Mouse (Mus musculus): ENCODE results near the gene Pusl1.
A peak's percentile ranks its signal among the peaks of the same experiment; 100 is the strongest.

Pusl1 gene

DNA sequence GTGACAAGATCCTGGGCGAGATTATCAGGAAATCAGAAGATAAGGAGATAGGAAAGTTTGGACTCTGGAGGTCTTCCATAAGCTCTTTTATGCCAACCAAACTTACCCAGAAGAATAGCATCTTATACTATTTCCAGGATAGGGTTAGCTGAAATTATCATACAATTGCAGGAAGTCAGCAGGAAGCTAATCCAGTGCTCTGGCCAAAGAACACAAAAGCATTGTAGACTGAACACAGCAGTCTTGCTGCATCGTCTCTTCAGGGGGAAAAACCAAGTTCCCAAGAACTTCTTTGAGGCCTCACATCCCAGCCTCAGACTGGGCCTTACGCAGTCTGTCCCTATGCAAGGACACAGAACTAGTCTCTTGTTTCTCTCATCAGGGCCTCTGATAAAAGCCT lies 8.0 kb downstream of the Pusl1 start:
- no peak for DNase-seq

DNA sequence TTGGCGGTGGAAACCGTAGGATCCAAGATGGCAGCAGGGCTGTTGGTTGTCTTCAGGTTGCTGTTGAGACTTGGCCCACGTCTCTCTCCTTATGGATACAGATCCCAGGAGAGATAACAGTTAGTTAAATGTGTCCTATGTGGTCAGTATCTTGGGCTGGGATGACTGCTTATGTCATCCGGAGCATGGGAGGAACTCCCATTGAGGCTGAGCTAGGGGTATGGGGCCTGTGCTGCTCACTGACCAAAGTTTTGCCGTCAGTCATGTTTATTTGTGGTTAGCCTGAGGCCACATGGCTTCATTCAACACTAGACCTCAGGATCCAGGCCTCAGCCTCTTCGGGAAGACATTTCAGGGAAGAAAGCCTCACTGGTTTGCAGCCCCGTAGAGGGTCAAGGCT lies 20.2 kb downstream of the Pusl1 start:
- DNase-seq, result no peak

DNA sequence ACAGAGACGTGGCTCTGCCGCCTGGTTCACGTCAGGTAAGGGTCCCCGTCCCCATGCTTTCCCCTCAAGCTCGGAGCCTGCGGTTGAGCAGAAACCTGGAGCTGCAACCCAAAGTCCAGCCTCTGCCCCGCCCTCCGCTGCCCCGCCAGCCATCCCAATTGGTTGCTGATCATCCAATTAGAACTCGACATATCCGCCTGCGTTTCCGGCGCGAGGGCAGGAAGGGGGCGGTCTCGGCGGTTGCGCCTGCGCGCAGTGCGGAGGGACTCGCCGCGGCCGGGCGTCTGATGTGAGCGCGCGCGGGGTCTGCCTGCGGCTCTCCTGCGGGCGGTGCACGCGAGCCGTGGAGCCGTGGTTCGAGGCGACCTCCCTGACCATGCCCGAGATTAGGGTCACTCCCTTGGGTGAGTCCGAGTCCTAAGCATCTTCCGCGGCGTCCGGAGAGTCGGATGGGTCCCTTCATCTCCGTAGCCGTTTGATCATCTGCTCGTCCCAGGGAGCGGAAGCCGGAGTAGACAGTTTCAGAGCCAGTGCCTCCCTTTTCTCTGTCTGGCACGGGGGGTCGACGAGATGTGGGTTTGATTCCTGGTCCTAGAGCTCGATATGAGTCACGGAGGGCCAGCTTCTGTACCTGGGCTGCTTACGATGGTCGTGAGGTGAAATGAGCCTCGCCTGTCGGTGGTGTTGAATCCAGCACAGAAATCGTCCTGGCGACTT lies 22.1 kb downstream of the Pusl1 start, which contains the start of the genes Cptp and Ints11:
Gene Cptp, minus strand, starts transcription at position 124 of the 717 bp plus-strand sequence.
Gene Ints11, plus strand, starts transcription at position 230 of the 717 bp plus-strand sequence.
- DNase-seq, result peak; percentile 95

DNA sequence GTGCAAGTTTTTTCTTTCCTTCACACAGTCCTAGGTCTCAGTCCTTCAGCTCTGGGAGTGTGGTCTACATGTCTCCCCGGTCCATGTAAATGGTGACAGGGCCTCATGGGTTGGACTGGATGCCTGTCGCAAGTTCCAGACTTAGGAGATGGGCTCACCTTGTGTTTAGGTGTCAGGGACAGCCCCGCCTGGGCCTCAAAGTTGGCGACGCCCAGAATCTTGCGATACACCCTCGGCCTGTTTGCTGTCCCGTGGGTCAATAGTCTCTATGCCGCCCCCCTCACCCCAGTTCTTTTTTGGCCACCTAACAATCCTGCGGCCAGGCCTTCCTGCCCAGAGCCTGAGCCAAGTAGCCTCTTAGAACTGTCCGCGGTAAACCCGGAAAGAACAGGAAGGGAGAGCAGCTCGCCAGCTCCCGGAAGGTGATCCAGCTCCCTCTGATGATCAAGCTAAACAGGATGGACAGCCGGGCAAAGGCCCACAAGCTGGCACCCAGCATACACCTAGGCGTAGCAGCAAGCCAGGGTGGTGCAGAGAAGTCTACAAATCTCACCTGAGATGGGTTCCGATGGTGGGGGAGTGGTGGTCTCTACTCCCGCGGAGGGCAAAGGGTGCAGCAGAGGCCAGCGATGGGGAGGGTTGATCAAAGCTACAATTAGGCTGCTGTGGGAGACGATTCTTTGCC lies 22.8 kb downstream of the Pusl1 start:
- no peak for DNase-seq

DNA sequence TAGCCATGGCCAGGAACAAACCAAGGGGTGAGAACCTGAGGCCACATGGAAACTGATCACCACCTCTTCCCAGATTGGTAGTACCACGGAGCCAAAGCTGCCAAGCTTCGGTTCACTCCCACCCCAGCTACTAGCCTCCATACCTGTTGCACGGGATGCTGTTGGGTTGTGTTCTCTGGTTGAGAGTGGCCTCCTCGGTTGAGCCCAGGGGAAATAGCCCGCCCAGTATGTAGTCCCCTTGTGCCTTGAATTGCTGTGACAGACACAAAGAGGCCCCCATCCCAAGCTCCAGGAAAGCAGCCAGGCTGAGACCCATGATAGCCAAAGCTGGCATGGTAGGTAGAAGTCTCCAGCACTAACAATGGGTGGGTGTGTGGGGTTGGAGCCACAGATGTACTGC lies 28.6 kb downstream of the Pusl1 start, which contains the start of gene Tas1r3:
Gene Tas1r3, minus strand, starts transcription at position 362 of the 400 bp plus-strand sequence.
- DNase-seq, result no peak

DNA sequence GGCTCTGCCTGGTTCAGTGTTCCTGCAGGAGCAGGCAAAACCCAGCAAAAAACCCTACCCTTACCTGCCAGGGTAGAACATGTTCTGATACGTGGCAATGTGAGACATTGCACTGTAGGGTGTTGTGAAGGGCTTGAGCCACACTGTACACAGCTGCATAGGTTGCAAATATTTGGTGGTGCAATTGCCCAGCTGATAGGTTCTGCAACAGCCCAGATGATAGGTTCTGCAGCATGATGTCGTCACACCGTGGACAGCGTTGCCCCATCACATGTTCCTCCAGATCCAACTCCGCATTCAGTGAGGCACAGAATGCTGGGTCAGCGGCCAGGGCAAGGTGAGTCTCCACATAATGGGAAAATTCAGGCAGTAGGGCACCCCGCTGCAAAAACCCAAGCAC lies 29.8 kb downstream of the Pusl1 start:
- no peak for DNase-seq

DNA sequence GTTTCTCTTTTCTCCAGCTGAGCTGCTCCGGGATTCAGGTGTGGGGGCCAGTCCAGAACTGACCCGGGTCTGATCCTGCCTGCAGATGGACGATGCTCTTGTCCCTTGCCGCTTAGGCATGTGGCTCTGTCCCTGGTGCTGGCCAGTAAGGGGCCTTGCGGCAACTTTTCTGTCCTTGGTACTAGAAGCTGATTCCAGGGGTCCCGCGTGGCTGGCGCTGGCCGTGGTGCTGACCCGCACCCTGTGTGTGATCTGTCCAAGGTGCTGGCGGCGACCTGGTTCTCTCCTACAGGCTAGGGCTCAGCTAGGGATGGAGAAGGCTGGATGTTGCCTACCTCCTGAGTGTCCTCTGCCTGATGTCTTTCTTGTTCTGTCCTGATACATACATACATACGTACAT lies 32.3 kb downstream of the Pusl1 start:
- DNase-seq, result no peak

DNA sequence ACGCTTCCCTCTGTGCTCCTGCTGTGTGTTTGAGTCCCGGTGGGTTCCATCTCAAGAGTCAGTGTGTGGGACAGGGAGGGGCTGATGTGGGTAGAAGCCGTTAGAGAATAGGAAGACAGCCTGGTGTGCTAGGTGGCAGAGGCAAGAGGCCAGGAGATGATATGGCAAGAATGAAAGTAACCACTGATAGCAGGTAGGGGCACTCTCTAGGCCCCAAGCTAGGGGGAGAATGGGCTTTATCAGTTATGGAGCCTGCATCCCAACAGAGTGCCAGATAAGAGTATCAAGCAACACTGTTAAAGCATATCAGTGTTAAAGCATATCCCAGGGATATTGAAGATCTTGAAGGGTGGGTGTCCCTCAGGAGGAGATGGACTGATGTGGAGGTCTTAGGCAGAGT lies 34.7 kb downstream of the Pusl1 start:
- no peak for DNase-seq

DNA sequence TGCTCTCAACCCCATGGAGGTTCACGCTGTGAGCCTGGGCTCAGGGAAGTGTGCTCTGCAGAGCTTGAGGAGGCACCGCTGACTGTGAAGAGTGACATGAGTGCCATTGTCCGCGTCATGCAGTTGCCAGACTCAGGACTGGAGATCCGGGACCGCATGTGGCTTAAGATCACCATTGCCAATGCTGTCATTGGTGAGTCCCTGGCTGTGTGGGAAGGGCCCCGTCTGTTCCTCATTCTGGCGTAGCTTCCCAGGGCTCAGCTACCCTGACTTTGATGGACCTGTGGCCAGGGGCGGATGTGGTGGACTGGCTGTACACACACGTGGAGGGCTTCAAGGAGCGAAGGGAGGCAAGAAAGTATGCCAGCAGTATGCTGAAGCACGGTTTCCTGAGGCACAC lies 35.5 kb downstream of the Pusl1 start:
- DNase-seq, result no peak

DNA sequence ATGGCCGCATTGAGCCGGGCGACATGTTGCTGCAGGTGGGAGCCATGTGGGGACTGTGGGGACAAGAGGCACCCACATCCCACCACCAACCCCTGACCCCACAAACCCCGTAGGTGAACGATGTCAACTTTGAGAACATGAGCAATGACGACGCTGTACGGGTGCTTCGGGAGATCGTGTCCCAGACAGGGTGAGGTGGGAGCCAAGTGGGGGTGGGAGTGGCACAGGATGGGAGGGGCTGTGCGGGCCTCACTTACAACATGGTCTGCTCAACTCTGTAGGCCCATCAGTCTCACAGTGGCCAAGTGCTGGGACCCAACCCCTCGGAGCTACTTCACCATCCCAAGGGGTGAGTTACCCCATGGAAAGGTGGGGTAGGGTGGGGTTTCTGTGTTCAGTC lies 36.6 kb downstream of the Pusl1 start:
- no peak for DNase-seq

DNA sequence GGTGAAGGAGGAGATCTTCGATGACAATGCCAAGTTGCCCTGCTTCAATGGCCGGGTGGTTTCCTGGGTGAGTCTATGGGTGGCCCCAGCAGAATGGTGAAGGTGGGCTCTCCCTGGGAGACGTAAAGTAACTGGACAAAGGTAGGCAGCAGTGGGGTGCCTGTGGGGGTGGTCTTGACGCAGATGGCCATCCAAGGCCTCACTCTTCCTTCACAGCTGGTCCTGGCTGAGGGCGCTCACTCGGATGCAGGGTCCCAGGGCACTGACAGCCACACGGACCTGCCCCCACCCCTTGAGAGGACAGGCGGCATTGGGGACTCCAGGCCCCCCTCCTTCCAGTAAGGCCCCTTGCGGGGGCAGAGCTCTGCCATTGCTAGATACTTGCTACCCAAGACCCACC lies 38.2 kb downstream of the Pusl1 start:
- DNase-seq, result no peak

DNA sequence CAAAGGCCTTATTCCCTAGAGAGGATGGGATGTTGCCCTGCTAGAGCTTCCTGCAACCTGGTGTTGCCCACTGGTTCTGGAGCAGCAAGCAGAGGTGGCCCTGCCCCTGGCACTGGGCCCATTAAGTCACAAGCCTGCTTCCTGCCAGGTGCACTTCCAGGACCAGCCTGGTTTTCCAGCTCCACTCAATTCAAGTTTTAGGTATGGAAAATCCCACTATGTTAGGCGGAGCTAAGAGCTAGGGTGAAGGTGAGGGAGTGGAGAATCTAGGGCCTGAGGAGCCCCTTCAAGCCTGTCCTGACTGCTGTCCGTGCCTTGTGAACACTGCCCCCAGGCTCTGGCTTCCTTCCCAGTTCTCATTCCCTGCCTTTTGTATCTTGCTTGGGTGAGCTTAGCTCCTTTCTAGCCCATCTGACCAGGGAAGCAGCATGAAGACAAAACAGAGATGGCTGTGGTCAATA lies 39.6 kb downstream of the Pusl1 start:
- no peak for DNase-seq

DNA sequence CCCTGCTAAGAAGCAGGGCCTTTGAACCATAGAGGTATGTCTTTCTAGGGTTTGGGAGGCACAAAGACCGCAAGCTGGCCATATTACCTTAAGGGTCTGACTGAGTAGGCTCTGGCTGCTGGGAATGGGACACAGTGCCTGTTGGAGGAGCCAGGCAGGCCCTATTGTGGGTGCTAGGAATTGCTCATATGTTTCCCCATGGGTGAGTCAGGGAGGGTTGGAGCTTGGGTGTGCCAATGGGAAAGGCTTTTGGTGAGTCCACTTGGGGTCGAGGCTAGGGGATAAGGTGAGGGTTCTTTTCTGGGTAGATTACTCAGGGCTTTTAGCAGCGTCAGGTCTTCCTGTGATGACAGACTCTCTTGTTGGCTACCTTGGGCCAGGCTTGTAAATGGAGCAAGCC lies 40.2 kb downstream of the Pusl1 start:
- DNase-seq, result no peak

DNA sequence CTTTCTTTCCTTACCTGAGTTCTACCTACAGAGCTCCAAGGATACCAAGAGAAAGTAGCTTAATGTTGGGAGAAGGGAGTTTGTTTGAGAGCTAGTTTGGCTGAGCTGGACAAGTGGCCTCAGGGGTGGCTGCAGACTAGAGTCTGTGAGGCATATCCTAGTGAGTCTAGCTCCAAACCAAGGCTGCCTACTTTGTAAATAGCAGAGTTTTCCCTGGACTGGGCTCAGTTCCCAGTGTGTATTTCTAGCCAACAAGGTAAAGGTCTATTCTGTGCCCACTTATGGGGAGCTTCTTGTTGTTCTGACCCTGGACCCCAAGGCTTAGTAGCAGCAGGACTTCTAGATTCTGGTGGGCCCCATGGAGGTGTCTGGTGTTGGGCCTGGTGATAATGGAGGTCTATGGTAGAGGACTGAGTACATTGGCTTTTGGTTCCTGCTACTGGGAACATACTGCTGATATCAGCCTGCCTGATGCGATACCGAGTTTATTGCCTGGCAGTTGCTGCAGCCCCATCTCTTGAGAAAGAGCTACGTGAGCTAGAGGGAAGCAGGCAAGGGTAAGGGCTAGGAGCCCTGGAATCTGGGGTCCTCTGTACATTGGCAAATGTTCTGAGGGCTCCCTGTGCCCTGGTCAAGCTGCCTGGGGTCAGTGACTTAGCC lies 41.7 kb downstream of the Pusl1 start:
- no peak for DNase-seq

DNA sequence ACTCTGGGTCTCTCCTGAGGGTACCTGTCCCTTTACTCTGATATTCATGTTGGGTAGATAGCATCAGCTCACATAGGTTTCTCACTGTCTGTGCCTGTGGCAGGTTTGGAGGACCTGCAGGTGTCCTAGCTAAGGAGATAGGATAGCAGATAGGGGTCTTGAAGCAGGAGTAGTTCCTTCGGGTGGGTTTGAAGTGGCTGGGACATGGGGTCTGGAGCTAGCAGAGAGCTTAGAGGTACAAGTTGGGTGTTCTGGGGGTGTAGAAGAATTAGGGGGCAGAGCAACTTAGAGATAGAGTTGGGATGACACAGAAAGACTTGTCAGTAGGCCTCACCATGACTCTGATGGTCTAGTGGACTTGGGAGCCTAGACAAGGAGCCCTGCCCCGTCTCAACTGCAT lies 42.2 kb downstream of the Pusl1 start:
- DNase-seq, result no peak

DNA sequence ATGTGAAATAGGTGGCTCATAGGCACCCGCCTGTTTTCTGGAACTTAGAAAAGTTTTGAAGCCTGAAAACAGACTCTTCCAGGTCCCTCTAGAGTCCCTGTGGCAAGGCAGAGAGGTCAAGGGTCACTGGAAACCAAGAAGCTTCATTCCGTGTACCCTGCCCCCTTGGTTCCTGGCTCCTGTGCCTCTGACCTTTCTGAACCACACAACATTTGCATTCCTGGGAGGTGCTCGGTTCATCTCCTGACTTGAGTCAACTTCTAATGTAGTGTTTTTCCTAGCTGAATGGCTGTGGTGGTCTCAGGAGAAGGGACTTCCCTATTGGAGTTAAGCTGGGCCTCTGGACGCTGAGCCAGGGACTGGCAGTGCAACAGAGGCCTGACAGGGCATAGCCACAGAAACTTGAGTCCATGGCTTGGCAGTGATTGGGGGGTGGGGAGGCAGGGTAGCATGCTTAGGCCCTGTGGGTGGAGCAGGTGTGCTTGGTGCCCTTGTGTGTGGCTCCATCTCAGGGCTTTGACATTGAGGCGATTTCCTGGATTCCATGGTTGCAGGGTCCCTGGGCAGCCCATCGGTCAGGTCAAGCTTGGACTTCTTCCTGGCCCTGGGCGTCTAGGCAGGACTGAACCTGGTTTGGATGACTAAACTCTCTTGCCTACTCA lies 43.0 kb downstream of the Pusl1 start:
- DNase-seq, result no peak

DNA sequence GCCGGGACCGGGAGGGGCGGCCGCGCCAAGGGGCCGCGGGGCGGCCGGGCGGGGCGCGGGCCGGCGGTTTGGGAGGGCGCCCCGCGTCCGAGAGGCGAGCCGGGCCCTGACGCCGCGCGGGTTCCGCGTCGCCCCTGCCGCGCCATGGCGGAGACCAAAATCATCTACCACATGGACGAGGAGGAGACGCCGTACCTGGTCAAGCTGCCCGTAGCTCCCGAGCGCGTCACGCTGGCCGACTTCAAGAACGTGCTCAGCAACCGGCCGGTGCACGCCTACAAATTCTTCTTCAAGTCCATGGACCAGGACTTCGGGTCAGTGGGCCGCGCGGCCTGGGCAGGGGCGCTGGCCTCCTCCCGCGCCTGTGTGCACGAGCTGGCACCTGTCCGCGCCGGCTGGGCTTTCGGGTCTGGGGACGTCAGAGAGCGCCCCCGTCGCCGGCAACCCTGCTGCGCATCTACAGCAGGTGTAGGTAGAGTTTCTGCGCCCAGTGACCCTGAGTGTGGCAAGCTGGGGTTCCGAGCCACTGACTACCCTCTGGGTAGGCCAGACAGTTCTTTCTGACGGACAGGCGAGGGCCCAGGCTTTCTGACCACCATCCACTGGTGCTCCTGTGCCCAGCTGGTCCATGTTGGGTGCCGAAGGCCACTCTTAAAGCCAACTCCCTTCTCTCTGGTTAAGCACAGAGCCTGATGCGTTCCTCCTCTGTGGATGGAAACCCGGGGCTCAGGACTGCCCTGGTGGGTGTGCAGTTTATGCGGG lies 43.8 kb downstream of the Pusl1 start:
- no peak for DNase-seq

DNA sequence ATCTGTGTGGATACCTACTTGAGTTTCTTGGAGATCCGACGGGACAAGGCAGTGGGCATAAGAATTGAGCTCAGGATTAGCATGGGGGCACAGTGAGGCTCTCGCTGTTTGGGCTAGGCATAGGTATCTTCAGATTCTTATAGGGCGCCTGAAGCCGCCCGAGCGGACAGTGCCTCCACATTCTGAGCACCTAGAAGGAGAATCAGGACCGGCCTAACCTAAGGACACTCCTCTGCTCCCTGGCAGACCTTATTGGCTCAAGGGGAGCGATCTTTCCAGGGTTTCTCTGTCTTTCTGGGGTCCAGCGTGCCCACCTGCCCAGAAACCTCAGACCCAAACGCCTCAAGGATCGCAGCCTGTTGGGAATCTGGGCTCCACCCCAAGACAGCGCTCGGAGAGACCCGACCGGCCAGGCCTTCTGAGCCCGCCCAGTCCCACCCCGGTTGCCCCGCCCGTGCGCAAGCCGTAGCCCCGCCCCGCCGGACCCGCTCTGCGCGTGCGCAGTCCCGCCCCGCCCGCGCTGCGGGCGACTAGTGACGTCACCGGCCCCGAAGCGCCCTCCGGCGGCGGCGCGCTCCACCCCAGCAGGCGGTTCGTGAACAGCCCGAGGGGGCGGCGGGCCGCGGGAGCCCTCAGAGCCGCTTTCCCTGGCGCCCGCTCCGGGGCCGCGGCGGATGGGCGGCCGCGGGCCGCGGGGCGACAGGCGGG lies 44.6 kb downstream of the Pusl1 start, which contains the start of gene Dvl1:
Gene Dvl1, plus strand, starts transcription at position 532 of the 708 bp plus-strand sequence.
- peak; percentile 99 for DNase-seq

DNA sequence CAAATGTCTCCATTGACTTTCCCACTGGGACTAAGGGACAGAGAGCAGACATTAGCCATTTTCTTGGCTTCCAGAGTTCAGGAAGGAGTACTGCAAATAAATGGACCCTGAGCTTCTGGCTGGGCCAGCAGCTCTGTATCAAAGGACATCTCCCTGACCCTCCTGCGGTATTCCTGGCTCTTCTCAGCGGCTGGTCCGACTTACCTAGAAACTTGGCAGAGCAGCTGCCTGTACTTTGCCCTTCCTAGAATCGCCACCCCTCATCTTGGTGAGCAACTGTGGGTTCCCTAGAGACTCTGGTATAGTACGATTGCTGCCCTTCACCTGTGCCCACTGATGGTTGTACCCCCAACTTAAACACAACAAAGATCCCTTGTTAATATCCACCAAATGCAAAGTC lies 48.4 kb downstream of the Pusl1 start:
- no peak for DNase-seq

DNA sequence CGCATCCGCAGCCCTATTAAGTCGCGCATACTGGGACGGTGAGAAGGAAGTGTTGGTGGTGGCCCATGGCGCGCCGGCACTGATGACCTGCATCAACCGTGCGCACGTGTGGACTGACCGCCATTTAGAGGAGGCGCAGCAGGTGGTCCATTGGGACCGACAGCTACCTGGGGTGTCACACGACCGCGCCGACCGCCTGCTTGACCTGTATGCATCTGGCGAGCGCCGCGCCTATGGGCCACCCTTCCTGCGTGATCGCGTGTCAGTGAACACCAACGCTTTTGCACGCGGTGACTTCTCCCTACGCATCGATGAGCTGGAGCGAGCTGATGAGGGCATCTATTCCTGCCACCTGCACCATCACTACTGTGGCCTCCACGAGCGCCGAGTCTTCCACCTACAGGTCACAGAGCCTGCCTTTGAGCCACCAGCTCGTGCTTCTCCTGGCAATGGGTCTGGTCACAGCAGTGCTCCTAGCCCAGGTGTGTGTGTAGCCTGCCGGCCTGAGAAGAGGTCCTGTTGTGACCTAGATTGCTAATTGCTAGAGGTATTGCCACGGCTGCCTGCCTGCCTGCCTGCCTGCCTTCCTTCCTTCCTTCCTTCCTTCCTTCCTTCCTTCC lies 49.8 kb downstream of the Pusl1 start:
- no peak for DNase-seq

DNA sequence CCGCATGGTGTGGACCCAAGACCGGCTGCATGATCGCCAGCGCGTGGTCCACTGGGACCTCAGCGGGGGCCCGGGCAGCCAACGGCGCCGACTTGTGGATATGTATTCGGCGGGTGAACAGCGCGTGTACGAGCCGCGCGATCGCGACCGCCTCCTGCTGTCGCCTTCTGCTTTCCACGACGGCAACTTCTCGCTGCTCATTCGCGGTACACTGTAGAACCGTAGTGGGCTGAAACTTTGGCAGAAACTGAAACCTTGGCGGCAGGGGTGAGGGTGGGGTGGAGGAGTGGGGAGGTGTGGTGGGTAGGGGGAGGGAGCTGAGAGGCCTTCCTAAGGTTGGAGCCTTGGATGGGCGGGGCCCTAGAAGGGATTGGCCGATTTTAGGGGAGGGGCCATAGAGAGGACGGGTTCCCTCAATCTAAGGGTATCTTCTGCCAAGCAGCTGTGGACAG lies 50.6 kb downstream of the Pusl1 start:
- no peak for DNase-seq
